ENCODE assay signal across 11 mouse cellular contexts in the genomic region with DNA sequence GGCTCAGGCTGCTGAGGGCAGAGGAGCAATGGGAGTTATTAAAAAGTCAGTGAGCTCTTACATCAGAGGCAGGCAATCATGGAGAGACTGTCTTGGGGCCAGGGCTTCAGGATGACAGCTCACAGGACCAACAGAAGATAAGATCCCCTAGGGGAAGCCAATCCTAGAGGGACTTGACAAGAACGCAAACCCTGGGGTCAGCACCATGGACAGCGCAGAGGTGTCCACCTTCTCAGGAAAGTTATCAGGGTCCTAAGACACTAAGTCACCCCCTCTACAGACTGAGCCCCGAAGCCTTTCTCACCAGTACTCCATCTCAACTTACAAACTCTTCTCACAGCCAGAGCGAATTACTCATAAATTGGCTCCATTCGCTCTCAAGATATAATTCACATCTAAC. TPM values are rescaled to one million over a fixed set of nuclear protein-coding genes. Genes with fewer than 3 reads are reported as not detected.
DNase-seq lines count a peak whose midpoint lies in the region; ATAC-seq lines count a peak whose summit lies in the region.
"Had no signal": no experiment of that assay in that cellular context is flagged by ENCODE, and none has a peak within 500 bp of the region (broad histone marks: within the 10 kb centered on the region; RNA-seq: fewer than 3 reads in every experiment).

Gene Olfr464, minus strand, starts transcription at position 2 of the 400 bp plus-strand sequence.

- H3K27ac ChIP-seq in hindbrain, embryonic 10.5 days, result no peak within 1 kb of the TSS
- no peak within 1 kb of the TSS for H3K27ac ChIP-seq in hindbrain, embryonic 13.5 days
- H3K27ac ChIP-seq in limb, embryonic 10.5 days, result no peak within 1 kb of the TSS
- H3K27ac ChIP-seq in midbrain, embryonic 13.5 days, result no peak within 1 kb of the TSS
- H3K27ac ChIP-seq: gastrocnemius, adult 2 months; neural tube, embryonic 13.5 days had no signal

- H3K9me3 ChIP-seq in hindbrain, embryonic 10.5 days, result no peaks in the 10 kb centered on the region
- no peaks in the 10 kb centered on the region for H3K9me3 ChIP-seq in hindbrain, embryonic 13.5 days
- H3K9me3 ChIP-seq in limb, embryonic 10.5 days (replicated peaks), result no peaks in the 10 kb centered on the region
- H3K9me3 ChIP-seq in midbrain, embryonic 13.5 days, result no peaks in the 10 kb centered on the region
- H3K9me3 ChIP-seq: neural tube, embryonic 13.5 days had no signal

- H3K4me3 ChIP-seq in hindbrain, embryonic 10.5 days, result no peak within 1 kb of the TSS
- no peak within 1 kb of the TSS for H3K4me3 ChIP-seq in hindbrain, embryonic 13.5 days
- no peak within 1 kb of the TSS for H3K4me3 ChIP-seq in limb, embryonic 10.5 days
- no peak within 1 kb of the TSS for H3K4me3 ChIP-seq in midbrain, embryonic 13.5 days (replicated peaks)
- H3K4me3 ChIP-seq: gastrocnemius, adult 2 months; neural tube, embryonic 13.5 days had no signal

- ATAC-seq in hindbrain, embryonic 13.5 days (ENCODE audit: low FRiP score), result no peak
- ATAC-seq in granulocyte monocyte progenitor cell, adult 5-6 weeks (replicated peaks; ENCODE audit: poor library complexity, severe bottlenecking), result no peak
- no peak for ATAC-seq in midbrain, embryonic 13.5 days

- H3K4me1 ChIP-seq in hindbrain, embryonic 10.5 days (replicated peaks), result no peaks in the 10 kb centered on the region
- no peaks in the 10 kb centered on the region for H3K4me1 ChIP-seq in hindbrain, embryonic 13.5 days (replicated peaks)
- no peaks in the 10 kb centered on the region for H3K4me1 ChIP-seq in limb, embryonic 10.5 days
- no peaks in the 10 kb centered on the region for H3K4me1 ChIP-seq in midbrain, embryonic 13.5 days (replicated peaks)
- H3K4me1 ChIP-seq: neural tube, embryonic 13.5 days had no signal

- H3K27me3 ChIP-seq in hindbrain, embryonic 10.5 days (ENCODE audit: insufficient read depth, poor library complexity, severe bottlenecking), result no peaks in the 10 kb centered on the region
- H3K27me3 ChIP-seq in hindbrain, embryonic 13.5 days, result 0 out of 2 replicates have a peak, but pooled peaks cover 6% of the 10 kb centered on the region
- no peaks in the 10 kb centered on the region for H3K27me3 ChIP-seq in limb, embryonic 10.5 days (ENCODE audit: low read depth, poor library complexity, severe bottlenecking)
- 0 out of 2 replicates have a peak, but pooled peaks cover 4% of the 10 kb centered on the region for H3K27me3 ChIP-seq in midbrain, embryonic 13.5 days
- H3K27me3 ChIP-seq: neural tube, embryonic 13.5 days had no signal

- H3K9ac ChIP-seq in hindbrain, embryonic 13.5 days, result no peak within 1 kb of the TSS
- no peak within 1 kb of the TSS for H3K9ac ChIP-seq in midbrain, embryonic 13.5 days (replicated peaks)
- H3K9ac ChIP-seq: neural tube, embryonic 13.5 days had no signal

- 29% methylated on average over 5 of the region's 5 CpGs for WGBS in hindbrain, embryonic 10.5 days
- WGBS in hindbrain, embryonic 13.5 days, result 35% methylated on average over 5 of the region's 5 CpGs
- 37% methylated on average over 5 of the region's 5 CpGs for WGBS in limb, embryonic 10.5 days
- 26% methylated on average over 5 of the region's 5 CpGs for WGBS in midbrain, embryonic 13.5 days

- peak; percentile 54 for DNase-seq in hindbrain, embryonic 10.5 days (ENCODE audit: low spot score)
- DNase-seq in urinary bladder, postnatal 25 days (ENCODE audit: low spot score), result peak; percentile 4
- DNase-seq in urinary bladder, postnatal 36 days (ENCODE audit: low spot score in 2 of 2), result no peak
- DNase-seq in limb, embryonic 10.5 days (ENCODE audit: low spot score), result peak; percentile 84
- no peak for DNase-seq in right cerebral cortex, postnatal 10 days (ENCODE audit: low spot score in 2 of 2)
- DNase-seq: gastrocnemius, adult 2 months; layer of hippocampus, adult 9-11 months had no signal

- no peaks in the 10 kb centered on the region for H3K36me3 ChIP-seq in hindbrain, embryonic 10.5 days
- no peaks in the 10 kb centered on the region for H3K36me3 ChIP-seq in hindbrain, embryonic 13.5 days
- no peaks in the 10 kb centered on the region for H3K36me3 ChIP-seq in limb, embryonic 10.5 days
- no peaks in the 10 kb centered on the region for H3K36me3 ChIP-seq in midbrain, embryonic 13.5 days
- H3K36me3 ChIP-seq: neural tube, embryonic 13.5 days had no signal

- no peak within 1 kb of the TSS for H3K4me2 ChIP-seq in hindbrain, embryonic 13.5 days
- H3K4me2 ChIP-seq in midbrain, embryonic 13.5 days (replicated peaks), result no peak within 1 kb of the TSS
- H3K4me2 ChIP-seq: neural tube, embryonic 13.5 days had no signal

RNA-seq across cellular contexts. Expression of gene Olfr464, which starts in this region (rescaled TPM):
- not detected in 2 replicates for polyA plus RNA-seq in hindbrain, embryonic 10.5 days (2016; fragmentation: Nextera tagmentation; extraction: Ambion mirVana)
- 0.10 and 0.23 TPM in 2 replicates for polyA plus RNA-seq in hindbrain, embryonic 13.5 days (2015; fragmentation: Nextera tagmentation; extraction: Ambion mirVana)
- polyA plus RNA-seq in limb, embryonic 10.5 days (2016; fragmentation: Nextera tagmentation; extraction: Ambion mirVana), result not detected in 2 replicates
- not detected in 2 replicates for total RNA-seq in granulocyte monocyte progenitor cell, adult 5-6 weeks (2014; fragmentation: Nextera tagmentation)
- not detected in 2 replicates for total RNA-seq in granulocyte monocyte progenitor cell, adult 5-6 weeks (2017)
- not detected in 2 replicates for polyA plus RNA-seq in midbrain, embryonic 13.5 days (2015; fragmentation: Nextera tagmentation; extraction: Ambion mirVana)
- total RNA-seq: gastrocnemius, adult 2 months had no signal

Comparison
In these comparisons a context has a peak if more than half of its experiments do, and no peak if none do; other contexts are left out.
1. Peak in DNase-seq in hindbrain, embryonic 10.5 days; RNA of the gene not detected or under 1 TPM.
2. Peak in DNase-seq in limb, embryonic 10.5 days; RNA of the gene not detected or under 1 TPM.